Mouse (Mus musculus) MEL (cell line): ENCODE data around the gene Syn2.

ENCODE experiments used
- CTCF ChIP-seq, 3 experiments: IDR thresholded peaks in 2 of 3; conservative IDR thresholded peaks in 1 of 3; 2 replicates each; pipeline ENCODE4 v1.5.1; 2011 to 2012; ENCODE audit warnings: low read length in 3 of 3, low read depth in 2 of 3, mild to moderate bottlenecking in 2 of 3, improper control_type of control experiment in 1 of 3, inconsistent platforms in 1 of 3, mixed read lengths in 1 of 3, moderate library complexity in 1 of 3; ENCODE audit not compliant: control insufficient read depth in 1 of 3, insufficient read depth in 1 of 3, poor library complexity in 1 of 3, severe bottlenecking in 1 of 3
- EP300 ChIP-seq, 2 experiments: IDR thresholded peaks; 2 replicates each; pipeline ENCODE4 v1.6.1; 2011; ENCODE audit warnings: improper control_type of control experiment in 2 of 2, low read length in 2 of 2, low read depth in 1 of 2, mild to moderate bottlenecking in 1 of 2
- HCFC1 ChIP-seq: IDR thresholded peaks from 2 replicates; pipeline ENCODE4 v1.6.1; 2012; ENCODE audit warnings: low read depth, mild to moderate bottlenecking, inconsistent platforms, low read length, improper control_type of control experiment, moderate library complexity
- KAT2A ChIP-seq: conservative IDR thresholded peaks from 2 replicates; pipeline ENCODE4 v1.6.1; 2012; ENCODE audit warnings: low read depth, low read length, improper control_type of control experiment, inconsistent platforms
- MEF2A ChIP-seq: IDR thresholded peaks from 2 replicates; pipeline ENCODE4 v1.6.1; 2014; ENCODE audit warnings: low read depth, mild to moderate bottlenecking, inconsistent platforms, low read length, improper control_type of control experiment; ENCODE audit not compliant: poor library complexity, insufficient replicate concordance, severe bottlenecking; ENCODE audit errors: extremely low read depth
- MYB ChIP-seq: IDR thresholded peaks from 2 replicates; pipeline ENCODE4 v1.6.1; 2011; ENCODE audit warnings: mild to moderate bottlenecking, low read depth, low read length, improper control_type of control experiment
- POLR2AphosphoS2 ChIP-seq: IDR thresholded peaks from 2 replicates; pipeline ENCODE4 v1.6.1; 2011; ENCODE audit warnings: low read length, improper control_type of control experiment
- POLR2AphosphoS5 ChIP-seq: IDR thresholded peaks from 2 replicates; pipeline ENCODE4 v1.6.1; 2012; ENCODE audit warnings: low read depth, borderline replicate concordance, mild to moderate bottlenecking, inconsistent platforms, low read length, moderate library complexity, mixed read lengths
- RAD21 ChIP-seq: IDR thresholded peaks from 2 replicates; pipeline ENCODE4 v1.6.1; 2011; ENCODE audit warnings: mild to moderate bottlenecking, low read depth, low read length, improper control_type of control experiment
- RCOR1 ChIP-seq: IDR thresholded peaks from 2 replicates; pipeline ENCODE4 v1.6.1; 2012; ENCODE audit warnings: low read depth, mild to moderate bottlenecking, inconsistent platforms, low read length, improper control_type of control experiment
- SMC3 ChIP-seq: IDR thresholded peaks from 2 replicates; pipeline ENCODE4 v1.6.1; 2011; ENCODE audit warnings: low read depth, low read length, improper control_type of control experiment
- TAL1 ChIP-seq: IDR thresholded peaks from 2 replicates; pipeline ENCODE4 v1.6.1; 2012; ENCODE audit warnings: mild to moderate bottlenecking, inconsistent platforms, low read length, moderate library complexity, mixed read lengths
- UBTF ChIP-seq: IDR thresholded peaks from 2 replicates; pipeline ENCODE4 v1.6.1; 2012; ENCODE audit warnings: low read depth, mild to moderate bottlenecking, inconsistent platforms, low read length, improper control_type of control experiment, moderate library complexity, borderline replicate concordance; ENCODE audit not compliant: insufficient read depth

DNA sequence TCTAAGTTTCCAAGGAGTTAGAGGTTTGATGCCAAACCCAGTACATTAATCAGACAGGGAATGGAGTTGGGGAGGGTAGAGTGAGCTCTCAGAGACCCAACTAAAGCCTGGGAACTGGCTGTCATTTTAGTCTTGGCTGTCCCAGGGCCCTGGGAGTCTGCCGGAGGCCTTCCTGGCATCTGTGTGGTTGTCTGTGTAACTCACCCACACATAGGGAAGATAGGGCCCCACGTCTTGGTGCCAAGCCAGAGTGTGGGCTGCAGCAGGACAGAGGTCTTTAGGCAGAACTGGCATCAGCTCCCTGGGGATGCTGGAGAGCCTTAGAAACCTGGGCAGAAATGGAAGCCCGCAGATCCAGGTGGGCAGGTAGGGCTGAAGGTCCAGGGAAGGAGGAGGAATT, 107.2 kb downstream of the Syn2 start:
- TF ChIP-seq EP300 (IDR thresholded peaks at IDR 0.05; ENCODE audit: low read depth in 1 of 2, low read length in 2 of 2) (no peak), RCOR1 (no peak), KAT2A (no peak), CTCF (IDR thresholded peaks at IDR 0.05 in 2 of 3, conservative IDR thresholded peaks at IDR 0.05 in 1 of 3; ENCODE audit: control insufficient read depth in 1 of 3, insufficient read depth in 1 of 3, low read depth in 2 of 3, low read length in 3 of 3, poor library complexity in 1 of 3, severe bottlenecking in 1 of 3) (no peak), MYB (no peak), POLR2AphosphoS5 (no peak), HCFC1 (no peak), SMC3 (no peak), TAL1 (no peak), UBTF (no peak), MEF2A (no peak), POLR2AphosphoS2 (no peak), RAD21 (no peak)
